Mouse (Mus musculus) stomach, postnatal 0 days (tissue): Measurements from ENCODE around the gene Mpv17.

Experiments
- CTCF ChIP-seq: IDR thresholded peaks from 2 replicates; pipeline ENCODE4 v1.5.1; 2016; ENCODE audit warnings: antibody characterized with exemption, low read depth, mild to moderate bottlenecking, moderate library complexity
- EP300 ChIP-seq: optimal IDR thresholded peaks from 2 replicates; pipeline ENCODE3; 2016; ENCODE audit warnings: antibody characterized with exemption

GRCm38 (mm10) chr5:31199893-31200292, 45.8 kb upstream of the Mpv17 start:
- TF ChIP-seq CTCF (peak; percentile 54), EP300 (no peak)
